Mouse (Mus musculus) forelimb bud, embryonic 11.5 days (tissue): ENCODE data around the gene Pkd1l3.

ENCODE experiments used
- DNase-seq: peaks from one replicate; pipeline ENCODE4 v3.0.0-alpha.2; 2012; ENCODE audit warnings: low read depth, low spot score

Gene Pkd1l3

DNA sequence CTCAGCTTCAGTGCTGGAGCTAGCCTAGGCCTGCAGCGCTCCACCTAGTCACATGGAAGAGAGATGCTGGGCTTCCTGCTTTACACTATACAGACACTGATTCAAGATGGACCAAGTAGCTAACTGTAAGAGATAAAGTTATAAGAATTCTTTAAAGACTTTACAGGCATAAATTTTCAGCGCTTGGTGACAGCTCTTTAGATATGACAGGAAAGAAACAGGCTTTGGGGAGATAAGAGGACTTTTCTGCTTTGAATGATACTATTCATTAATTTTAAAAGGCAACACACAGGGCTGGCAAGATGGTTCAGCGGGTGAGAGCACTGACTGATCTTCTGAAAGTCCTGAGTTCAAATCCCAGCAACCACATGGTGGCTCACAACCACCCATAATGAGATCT, 84.2 kb downstream of the Pkd1l3 start:
- no peak for DNase-seq

- no peak for DNase-seq
These were observed 90.4 kb downstream of the Pkd1l3 start for GRCm38 (mm10) chr8:109704565-109705319.

- peak; percentile 93 for DNase-seq
These were observed 91.2 kb downstream of the Pkd1l3 start, which contains the start of gene Zfp821 for GRCm38 (mm10) chr8:109705320-109706075. Zfp821 (plus strand) TSS chr8:109705546.

- peak; percentile 16 for DNase-seq
These were observed 92.0 kb downstream of the Pkd1l3 start for GRCm38 (mm10) chr8:109706076-109706873.

- peak; percentile 69 for DNase-seq
These were observed 92.5 kb downstream of the Pkd1l3 start for GRCm38 (mm10) chr8:109706874-109707237.

GRCm38 (mm10) chr8:109707921-109708320, 93.6 kb downstream of the Pkd1l3 start:
- no peak for DNase-seq

DNA sequence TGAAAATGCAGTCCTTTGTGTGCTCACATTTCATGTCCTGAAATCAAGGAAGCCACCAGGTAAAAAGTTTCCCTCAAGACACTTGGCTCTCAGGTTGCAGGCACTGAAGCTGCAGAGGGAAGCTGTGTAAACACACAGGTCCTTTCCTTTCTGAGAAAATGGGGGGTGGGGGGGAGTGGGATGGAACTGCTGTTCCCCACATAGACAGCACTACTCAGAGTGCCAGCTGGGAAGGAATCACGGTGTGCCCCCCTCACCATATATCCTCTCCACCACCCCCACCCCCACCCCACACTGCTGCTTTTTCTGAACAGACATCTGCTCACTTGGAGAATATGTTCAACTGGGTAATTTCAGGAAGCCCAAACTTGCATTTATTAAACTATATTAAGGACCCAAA, 98.2 kb downstream of the Pkd1l3 start:
- no peak for DNase-seq

- DNase-seq: no peak
These were observed 100.6 kb downstream of the Pkd1l3 start for GRCm38 (mm10) chr8:109714961-109715360.
